Mouse (Mus musculus) spleen, postnatal 14 days (tissue): ENCODE results near the gene Ctdnep1.

Experiments
- DNase-seq, 2 experiments: peaks; one replicate each; pipeline ENCODE4 v3.0.0; 2021 to 2022; ENCODE audit warnings: low spot score in 2 of 2

The Ctdnep1 gene

GRCm38 (mm10) chr11:70029130-70029801 lies 48.3 kb downstream of the Ctdnep1 start:
- DNase-seq = peak in 1 of 2 experiments; percentile 54

GRCm38 (mm10) chr11:70029829-70030550 lies 49.0 kb downstream of the Ctdnep1 start:
- DNase-seq = no peak

DNA sequence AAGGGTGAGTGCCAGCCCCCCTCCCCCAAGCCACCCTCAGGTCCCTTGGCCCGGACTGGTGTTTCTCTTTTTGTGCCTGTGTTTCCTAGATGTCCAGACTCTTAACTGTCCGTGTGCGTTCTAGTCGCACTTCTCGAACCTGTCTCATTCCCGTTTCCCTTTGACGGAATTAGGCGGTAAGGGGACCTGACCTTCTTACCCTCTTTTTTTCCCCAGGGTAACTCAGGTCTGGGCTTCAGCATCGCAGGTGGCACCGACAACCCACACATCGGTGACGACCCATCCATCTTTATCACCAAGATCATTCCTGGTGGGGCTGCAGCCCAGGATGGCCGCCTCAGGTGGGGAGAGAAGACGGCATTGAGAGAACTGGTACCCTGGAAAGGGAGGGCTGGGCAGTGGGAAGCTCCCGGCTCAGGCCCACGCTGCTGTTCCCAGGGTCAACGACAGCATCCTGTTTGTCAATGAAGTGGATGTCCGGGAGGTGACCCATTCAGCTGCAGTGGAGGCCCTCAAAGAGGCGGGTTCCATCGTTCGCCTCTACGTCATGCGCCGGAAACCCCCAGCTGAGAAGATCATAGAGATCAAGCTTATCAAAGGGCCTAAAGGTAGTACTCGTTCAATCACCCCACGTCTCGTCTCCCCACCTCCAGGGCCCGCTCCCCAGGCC lies 49.8 kb downstream of the Ctdnep1 start:
- no peak for DNase-seq

DNA sequence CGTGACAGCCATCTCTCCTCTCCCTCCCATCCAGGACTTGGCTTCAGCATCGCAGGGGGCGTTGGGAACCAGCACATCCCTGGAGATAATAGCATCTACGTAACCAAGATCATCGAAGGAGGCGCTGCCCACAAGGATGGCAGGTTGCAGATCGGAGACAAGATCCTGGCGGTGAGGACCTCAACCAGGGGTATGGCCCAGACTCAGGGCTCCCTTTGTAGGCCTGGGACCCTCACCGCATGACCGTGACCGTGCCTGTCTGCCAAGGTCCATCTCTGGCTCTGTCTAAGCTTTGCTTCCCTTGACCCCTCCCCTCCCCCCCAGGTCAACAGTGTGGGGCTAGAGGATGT lies 50.3 kb downstream of the Ctdnep1 start:
- no peak for DNase-seq

DNA sequence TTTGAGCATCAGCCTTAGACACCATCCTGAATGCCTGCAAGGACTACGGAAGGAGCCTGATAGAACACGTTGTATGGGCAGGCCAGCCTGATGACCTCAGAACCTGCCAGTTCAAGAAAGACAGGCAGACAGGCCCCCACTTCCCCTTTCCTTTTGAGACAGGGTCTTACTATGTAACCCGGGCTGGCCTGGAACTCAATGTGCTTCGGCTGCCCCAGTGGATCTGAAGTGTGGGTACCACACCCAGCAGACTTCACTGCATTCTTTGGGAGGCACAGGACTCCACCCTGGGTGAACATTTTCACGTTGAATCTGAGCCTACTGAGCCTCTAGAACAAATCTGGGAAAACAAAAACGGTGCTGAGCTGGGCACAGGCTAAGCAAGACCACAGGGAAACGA lies 57.2 kb downstream of the Ctdnep1 start:
- DNase-seq = no peak

DNA sequence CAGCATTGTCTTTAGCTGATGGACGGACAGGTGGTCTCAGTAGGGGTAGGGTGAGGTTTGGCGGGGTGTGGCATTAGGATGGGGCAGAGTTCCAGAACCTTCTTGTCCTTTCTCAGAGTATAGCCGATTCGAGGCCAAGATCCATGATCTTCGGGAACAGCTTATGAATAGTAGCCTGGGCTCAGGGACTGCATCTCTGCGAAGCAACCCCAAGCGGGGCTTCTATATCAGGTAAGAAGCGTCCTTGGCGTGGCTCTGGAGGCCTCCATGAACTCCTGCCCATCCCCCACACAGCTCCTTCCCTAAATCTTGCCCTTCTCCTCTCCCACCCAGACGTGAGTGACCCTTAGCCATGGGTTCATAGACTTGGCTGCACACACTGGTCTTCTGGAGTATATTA lies 58.7 kb downstream of the Ctdnep1 start:
- DNase-seq = no peak

DNA sequence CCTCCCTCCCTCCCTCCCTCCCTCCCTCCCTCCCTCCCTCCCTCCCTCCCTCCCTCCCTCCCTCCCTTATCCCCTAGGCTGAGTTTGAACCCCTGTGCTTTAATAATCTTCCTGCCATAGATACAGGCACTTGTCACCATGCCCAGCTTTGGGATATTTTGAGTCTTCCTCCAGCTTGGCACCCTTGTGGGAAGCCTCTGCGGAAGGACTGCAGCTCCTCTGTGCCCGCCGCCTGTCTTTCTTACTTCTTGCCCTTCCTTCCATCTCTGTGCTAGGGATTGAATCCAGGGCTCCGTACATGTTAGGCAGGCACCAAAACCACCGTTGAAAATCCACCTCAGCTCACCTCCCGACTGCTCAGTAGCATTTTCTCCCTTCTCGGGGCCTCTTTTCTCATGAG lies 59.2 kb downstream of the Ctdnep1 start:
- DNase-seq = no peak
